Mouse (Mus musculus) adrenal gland, adult 8-10 months (tissue): ENCODE results near the gene Gm49384. TPM values are rescaled to one million over a fixed set of nuclear protein-coding genes. Genes with fewer than 3 reads are reported as not detected.
A peak's percentile ranks its signal among the peaks of the same experiment; 100 is the strongest.

Source experiments
- DNase-seq: peaks from one replicate; pipeline ENCODE4 v3.0.0; 2022
- total RNA-seq, 4 experiments: library from RNA; stranded (reverse); gene quantifications; 2 replicates each; pipeline ENCODE4 v1.2.4; 2022

Gm49384 gene
- total RNA-seq, 4 experiments from 2014 or later = 3.6 to 7.2 (median 5.3) TPM

DNA sequence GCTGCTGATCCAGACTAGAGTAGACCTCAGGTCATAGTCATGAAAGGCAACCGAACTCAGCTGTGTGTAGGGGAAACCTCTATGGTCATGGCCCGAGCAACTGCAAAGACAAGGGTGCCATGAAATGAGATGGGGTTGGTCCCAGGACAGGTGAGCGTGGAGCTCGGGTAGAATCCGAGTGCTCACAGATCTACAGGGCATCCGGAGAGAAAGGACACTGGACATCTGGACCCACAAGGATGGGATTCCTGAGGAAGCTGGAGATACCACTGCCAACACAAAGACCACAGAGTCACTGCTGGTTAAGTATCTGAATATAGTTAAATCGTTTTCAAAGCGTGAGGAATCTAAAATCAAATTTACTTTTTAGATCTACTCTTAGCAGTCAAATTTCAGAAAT lies 3.3 kb upstream of the Gm49384 start:
- DNase-seq = no peak

DNA sequence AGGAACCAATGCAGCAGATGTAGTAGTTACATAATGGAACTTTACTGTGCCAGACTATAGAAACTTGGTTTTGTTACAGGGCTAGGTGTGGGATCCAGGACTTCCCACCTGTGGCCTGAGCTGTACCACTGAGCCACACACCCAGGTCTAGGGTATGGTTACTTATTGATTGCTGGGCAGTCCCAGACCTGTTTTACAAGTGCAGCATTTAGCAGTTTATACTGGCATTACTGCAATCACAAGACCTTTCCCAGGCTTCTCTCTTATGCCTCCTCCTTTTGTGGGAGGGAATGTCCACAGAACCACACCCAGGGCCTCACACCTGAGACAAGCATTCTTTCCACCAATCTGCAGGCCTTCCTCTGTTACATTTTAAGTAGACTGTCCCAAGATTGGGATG lies 5.1 kb downstream of the Gm49384 start:
- no peak for DNase-seq

DNA sequence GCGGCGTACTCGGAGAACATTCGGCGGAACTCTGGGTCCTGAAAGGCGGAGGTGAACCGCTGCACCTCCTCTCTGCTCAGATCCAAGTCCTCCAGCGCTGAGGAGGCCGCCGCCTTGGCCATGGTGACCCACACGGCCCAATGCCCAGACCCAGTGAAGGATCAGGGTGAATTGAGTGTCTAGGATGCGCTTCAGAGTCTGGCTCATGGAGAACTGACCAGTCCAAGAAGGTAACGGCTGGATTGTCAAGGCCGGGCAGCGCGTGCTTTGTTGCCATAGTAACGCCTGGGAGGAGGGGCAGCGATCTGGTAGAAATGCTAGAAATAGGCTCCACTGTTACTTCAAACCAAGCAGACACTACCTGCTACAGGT lies 5.9 kb downstream of the Gm49384 start, which contains the start of gene Dnaaf2:
Dnaaf2 (minus strand) TSS at position 266 of the 372 bp plus-strand sequence.
- peak; percentile 75 for DNase-seq

DNA sequence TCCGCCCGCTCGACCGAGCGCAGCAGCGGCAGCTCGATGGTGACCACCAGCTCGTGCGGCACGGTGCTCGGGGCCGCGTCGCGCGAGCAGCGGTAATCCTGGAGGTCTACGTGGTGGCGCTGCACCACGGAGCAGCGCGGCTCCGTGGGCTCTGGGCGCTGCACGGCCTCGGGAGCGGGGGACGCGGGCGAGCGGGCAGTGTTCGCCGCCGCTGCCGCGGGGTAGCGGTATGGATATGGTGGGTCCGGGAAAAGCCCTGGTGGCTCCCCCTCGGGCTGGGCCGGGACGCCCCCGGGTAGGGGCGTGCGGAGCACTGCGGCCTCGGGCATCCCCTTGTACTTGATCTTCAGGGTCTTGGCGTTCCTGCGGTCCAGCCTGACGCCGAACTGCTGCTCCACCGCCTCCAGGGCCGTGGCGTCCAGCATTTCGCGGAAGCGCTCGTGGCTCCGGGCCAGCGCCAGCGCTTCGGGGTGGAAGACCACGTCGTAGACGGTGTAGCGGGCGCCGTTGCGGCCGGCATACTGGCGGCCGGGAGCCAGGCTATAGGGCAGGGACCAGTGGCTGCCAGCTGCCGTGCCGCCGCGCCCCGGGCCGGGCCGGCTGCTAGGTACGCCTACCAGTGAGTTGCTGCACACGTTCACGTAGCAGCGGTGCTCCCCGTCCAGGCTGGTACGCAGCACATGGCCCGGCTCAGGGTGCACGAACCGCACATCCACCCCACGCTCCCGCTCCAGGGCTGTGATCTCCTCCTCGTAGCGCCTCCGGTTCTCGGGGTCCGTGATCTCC lies 6.5 kb downstream of the Gm49384 start:
- peak; percentile 32 for DNase-seq

DNA sequence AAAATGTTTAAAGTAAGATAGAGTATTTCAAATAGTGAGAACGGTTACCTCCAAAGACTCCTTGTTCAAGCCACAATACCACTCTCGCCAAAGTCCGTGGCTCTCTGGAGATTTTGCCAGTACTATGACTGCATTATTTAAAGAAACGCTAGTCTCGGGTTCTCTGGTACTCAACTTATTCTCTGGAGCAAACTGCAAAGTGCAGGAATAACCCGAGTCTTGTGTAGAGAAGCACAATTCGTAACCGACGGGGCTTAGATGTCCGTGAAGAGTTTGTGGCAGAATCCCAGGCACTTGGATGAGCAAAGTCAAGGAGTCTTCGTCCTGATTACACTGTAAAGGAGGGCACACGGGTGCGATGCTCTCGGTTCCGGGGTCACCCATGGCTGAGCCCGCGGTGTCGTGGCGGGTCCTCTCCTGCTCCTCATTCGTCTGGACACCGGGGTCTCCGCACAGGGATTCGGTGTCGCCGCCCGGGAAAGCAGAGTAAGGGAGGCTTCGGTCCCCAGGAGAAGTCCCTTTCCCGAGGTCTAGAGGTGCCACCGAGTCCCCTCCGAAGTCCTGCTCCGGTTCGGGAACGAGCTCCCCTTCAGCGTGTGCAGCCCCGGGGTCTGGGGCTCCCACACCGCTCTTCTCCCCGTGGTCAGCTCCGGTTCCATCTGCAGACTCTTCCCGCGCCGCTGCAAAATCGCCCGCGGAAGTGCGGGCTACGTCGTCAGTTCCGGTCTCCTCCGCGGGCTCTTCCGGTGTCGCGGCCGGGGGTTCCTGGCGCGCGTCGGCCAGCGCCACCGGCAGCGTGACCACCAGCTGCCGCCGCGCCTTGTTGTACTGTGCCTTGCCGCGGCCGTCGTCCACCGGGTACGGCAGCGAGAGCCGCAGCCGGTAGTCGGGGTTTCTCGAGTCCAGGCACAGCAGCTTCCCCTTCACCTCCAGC lies 7.4 kb downstream of the Gm49384 start, which contains the start of gene Gm49383:
Gm49383 (minus strand) TSS at position 661 of the 934 bp plus-strand sequence.
- DNase-seq = peak; percentile 59

DNA sequence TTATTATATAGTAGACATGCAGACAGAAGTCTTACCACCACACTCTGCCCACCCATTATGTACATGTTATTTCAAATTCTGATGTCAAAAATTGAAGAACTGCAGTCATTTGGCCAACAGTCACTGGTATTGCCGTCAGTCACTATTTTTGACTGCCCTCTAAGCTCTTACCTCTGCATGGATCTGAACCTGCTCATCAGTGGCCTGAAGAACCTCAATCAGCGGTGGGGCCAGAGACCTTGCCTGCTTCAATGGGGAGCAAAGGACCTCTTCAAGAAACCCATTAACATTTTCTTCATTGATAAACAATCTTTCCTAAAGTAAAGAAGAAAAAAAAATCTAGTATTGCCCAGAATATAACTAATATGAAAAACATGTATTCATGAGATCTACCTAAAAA lies 11.4 kb downstream of the Gm49384 start:
- no peak for DNase-seq

DNA sequence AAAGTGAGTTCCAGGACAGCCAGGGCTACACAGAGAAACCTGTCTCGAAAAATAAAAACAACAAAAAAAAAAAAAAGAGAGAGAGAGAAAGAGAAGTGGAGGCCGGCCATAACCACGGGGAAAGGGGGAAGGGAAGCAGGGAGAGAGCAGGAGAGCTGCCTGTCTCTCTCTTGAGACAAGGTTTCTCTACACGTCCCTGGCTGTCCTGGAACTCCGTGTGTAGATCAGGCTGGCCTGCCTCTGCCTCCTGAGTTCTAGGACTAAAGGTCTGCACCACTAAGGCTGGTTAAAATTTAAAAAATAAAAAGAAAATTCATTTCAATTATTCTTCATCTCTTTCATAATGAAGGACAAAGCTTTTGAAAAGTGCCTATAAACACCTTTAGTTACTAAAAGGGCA lies 12.7 kb downstream of the Gm49384 start:
- no peak for DNase-seq

DNA sequence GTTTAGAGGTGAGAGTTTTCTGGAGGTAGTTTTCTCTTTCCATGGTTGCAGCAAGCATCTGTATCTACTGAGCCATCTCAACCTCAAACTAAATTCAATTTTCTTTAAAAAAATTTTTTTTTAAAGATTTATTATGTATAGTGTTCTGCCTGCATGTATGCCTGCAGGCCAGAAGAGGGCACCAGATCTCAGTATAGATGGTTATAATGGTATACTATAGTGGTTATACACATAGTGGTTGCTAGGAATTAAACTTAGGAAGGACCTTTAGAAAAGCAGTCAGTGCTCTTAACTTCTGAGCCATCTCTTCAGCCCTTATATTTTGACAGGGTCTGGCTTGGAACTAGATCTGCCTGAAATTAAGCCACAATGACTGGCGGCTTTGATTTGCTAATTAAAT lies 13.5 kb downstream of the Gm49384 start:
- no peak for DNase-seq

DNA sequence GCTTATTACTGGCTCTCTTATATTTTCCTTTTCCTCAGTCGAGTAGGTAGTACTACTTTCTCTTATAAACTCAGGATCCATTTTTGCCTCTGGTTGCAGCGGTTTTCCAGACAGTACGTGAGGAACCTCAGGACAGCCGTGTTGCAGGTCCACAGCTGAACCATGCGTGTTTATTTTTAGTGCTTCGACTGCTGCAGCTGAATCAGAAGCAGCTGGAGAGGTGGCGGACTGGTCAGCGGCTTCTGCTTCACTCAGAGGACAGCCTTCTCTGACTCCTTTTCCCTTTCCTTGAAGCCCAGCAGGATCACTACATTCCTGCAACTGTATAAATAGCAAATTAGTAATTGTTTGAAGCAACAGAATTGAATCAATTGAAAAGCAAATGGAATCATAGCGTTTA lies 14.0 kb downstream of the Gm49384 start:
- no peak for DNase-seq

DNA sequence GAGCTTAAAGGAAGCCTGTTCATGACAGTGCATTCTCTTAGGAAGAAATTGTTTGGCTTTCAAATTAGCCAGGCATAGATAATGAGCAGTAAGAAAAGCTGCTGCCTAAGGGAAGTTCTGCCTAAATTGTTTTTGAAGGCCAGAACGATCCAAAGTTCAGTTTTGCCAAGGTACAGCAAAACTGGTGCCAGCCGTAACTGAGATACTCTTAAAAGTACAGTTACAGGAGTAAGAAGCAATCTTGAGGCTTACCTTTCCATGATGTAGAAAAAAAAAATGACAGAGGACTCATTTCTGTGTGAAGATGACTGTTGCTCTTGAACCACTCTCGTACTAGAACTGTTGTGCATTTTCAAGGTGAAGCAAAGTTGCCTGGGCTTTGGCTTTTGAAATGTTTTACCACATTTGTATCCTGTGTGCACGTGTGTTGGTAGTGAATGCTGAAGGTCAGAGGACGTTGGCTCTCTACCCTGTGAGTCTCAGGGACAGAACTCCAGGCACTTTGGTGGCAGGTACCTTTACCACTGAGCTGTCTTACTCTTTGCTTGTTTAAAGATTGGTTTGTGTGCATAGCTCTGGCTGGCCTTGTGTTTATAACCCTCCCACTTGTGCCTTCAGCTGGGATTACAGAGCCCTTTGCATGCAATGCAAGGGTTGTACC lies 17.1 kb downstream of the Gm49384 start:
- no peak for DNase-seq

DNA sequence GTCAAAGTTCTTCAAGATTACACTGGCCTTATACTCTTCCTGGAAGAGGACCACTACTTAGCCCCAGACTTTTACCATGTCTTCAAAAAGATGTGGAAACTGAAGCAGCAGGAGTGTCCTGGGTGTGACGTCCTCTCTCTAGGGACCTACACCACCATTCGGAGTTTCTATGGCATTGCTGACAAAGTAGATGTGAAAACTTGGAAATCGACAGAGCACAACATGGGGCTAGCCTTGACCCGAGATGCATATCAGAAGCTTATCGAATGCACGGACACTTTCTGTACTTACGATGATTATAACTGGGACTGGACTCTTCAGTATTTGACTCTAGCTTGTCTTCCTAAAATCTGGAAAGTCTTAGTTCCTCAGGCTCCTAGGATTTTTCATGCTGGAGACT lies 18.7 kb downstream of the Gm49384 start:
- DNase-seq = no peak

DNA sequence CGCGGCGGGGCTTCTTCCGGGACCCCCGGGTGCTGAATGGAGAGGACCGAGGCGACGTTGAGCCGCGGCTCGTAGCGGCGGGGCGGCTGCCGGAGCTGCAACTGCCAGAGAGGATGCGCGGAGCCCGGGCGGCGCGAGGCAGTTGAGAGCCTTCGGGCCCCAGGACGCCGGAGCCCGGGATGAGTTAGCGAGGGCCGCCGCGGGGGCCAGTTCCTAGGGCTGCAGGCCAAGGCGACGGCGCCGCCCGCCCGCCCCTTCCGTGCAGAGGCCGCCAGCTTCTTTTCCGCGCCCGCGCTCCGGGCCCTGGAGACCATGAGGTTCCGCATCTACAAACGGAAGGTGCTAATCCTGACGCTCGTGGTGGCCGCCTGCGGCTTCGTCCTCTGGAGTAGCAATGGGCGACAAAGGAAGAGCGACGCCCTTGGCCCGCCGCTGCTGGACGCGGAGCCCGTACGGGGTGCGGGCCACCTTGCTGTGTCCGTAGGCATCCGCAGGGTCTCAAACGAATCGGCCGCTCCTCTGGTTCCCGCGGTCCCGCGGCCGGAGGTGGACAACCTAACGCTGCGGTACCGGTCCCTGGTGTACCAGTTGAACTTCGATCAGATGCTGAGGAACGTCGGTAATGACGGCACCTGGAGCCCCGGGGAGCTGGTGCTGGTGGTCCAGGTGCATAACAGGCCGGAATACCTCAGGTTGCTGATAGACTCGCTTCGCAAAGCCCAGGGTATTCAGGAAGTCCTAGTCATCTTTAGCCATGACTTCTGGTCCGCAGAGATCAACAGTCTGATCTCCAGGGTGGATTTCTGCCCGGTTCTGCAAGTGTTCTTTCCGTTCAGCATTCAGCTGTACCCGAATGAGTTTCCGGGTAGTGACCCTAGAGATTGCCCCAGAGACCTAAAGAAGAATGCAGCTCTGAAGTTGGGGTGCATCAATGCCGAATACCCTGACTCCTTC lies 19.4 kb downstream of the Gm49384 start:
- peak; percentile 44 for DNase-seq

DNA sequence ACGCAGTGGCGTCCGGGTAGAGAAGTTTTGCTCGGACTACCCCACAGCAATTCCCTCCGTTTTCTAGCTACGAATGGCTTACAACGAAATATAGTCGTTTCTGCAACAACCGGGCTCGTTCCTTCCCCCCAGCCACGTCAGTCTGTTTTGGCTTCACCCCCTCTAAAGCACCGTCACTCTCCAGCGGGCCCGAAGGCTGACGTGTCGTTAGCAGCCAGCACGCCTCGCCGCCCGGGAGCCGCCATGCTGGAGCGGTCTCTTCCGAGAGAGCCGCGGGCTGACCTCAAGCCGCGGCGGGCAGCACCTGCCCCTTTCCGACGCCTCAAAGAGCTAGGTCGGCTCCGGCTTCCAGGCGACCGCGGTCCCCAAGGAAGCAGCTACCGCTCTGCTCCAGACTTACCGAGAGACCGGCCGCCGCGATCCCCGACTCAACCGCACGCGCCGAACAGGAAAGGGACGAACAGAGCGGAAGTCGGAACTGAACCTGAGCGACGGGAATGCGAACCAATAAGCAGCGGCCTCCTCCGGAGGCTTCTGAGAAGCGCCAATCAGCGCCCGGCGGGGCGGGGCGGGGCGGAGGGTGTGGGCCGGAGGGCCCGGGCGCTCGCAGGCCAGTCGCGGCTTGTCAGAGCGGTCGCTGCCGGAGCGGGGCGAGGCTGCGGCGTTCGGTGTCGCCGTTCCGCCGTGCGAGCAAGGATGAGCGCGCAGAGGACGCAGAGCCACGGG lies 20.3 kb downstream of the Gm49384 start, which contains the start of the genes Rpl36al and Mgat2:
Rpl36al (minus strand) TSS at position 501 of the 726 bp plus-strand sequence.
Mgat2 (plus strand) TSS at position 575 of the 726 bp plus-strand sequence.
- DNase-seq = peak; percentile 97

DNA sequence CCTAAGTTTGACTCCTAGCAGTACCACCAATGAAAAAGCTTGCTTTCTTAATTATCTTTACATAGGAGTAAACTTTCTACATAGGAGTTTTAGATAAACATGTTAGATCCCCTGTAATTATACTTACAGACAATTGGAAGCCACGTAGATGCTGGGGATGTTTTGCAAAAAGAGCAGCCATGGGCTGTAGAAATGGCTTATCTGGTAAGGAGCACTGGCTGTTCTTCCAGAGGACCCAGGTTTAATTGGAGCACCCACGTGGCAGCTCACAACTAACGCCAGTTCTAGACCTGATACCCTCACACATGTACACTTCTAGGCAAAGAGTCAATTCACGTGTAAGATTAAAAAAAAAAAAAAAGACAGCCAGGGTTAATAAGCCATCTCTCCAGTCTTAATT lies 22.3 kb downstream of the Gm49384 start:
- DNase-seq = no peak

DNA sequence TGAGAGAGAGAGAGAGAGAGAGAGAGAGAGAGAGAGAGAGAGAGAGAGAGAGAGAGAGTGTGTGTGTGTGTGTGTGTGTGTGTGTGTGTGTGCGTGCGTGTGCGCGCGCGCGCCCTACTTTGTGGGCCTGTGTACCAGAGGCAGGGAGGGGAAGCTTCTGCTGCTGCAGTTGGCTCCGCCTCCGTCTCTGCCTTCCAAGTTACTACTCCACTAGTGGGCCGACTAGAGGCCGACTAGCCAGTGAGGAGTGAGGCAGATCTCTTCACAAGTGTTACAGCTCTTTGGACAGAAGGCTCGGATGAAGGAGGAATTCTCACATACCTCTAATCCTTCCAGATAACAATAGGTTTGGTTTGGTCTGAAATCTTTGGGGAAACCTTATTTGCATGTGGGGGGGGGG lies 24.7 kb downstream of the Gm49384 start:
- no peak for DNase-seq

DNA sequence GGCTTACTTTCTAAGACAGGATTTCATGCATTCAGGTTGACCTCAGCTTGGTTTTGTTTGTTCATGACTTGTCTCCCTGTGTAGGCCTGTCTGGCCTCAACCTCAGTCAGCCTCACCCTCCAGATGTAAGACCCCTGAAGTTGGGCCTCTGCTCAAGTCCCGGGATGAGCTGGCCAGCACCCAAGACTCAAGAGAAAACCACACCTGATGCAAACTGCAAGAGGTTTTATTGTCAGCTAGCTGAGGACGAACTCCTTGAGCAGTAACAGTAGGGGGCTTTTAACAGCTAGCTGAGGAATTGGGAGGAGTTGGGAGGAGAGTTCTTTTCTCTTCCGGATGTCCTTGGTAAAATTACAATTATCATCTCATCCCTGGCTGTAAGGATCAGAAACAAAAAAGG lies 26.5 kb downstream of the Gm49384 start:
- DNase-seq = no peak

DNA sequence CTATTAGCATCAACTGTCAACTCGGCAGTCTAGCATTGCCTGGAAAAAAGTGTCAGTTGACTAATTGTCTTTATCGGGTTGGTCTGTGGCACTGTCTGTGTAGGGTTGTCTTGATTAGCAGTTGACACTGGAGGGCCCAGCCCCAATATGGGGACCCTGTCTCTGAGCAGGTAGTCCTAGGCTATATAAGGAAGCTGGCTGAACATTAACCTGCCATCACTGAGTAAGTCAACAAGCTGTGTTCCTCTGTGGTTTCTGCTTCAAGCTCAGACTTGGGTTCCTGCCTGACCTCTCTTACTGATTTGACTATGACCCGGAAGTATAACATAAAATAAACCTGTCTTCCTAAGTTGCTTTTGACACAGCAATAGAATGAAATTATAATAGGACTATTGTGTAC lies 28.1 kb downstream of the Gm49384 start:
- DNase-seq = no peak

DNA sequence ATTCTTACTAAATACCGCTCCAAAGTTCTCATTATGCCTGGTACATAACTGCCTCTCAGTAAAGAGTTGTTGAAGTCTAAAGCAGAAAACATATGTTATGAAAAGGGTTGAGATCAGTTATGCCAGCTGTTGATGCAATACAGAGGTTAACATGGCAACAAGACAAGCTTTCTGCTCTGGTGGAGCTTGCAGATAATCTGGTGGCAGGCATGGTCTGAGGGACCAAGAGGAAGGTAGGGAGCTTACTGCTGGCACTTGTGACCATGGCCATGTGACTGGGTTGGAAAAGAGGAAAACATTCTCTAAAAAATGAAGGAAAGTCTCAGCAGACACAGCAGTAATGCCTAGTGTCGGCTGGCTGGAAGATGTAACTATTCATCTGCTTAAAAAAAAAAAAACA lies 32.8 kb downstream of the Gm49384 start:
- no peak for DNase-seq

DNA sequence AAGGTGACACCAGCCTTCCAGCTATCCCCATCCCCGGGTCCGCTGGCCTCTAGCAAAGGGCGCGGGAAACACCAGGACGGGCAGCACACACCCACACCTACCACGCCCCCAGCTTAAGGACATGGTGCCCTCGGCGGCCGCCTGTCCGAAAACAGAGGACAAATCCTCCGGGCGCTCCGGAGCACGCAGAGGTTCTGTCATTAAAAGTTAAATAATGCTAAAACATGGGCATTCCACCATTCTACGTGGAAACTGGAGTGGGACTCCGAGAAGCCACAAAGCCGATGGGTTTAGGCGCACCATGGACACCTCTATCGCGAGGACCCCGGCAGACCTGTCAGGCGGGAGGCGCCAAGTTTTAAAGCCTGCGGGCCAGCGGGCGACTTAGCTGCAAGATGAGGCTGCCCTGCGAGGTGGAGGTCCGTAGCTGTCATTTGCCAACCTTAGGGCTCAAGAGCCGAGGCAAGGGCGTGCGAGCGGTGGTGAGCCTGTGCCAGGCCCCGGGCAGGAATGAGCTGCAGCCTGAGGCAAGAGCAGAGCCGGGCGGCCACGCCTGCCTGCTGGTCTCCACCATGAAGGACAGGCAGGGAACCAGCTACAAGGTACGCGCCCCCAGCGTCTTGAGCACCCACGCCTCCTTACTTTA lies 35.5 kb downstream of the Gm49384 start, which contains the start of gene Lrr1:
Lrr1 (plus strand) TSS at position 354 of the 646 bp plus-strand sequence.
- DNase-seq = peak; percentile 61
